Mouse (Mus musculus) frontal cortex, postnatal 25 days (tissue): ENCODE measurements around the gene Ntm.

Experiments used
- DNase-seq, 2 experiments: peaks; one replicate each; pipeline ENCODE4 v3.0.0; 2022; ENCODE audit warnings: low spot score in 2 of 2

Gene Ntm

DNA sequence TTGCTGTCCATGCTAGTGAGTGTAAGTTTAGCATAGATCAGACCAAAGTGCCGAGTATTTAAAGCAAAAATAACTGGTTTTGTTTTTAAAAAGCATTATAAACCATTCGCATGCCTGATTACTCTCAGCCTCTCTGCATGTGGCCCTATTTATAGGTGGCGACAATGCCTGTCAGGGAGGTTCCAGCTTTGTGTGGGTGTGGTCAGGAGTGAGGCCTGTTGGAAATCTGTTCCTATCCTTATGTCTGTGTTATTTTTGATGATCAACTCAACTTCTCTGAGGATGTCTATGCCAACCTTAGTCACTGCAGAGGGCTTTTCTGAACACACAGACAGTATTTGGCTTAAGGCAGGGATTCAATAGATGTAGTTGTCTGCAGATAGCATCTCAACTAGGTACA lies 78.9 kb downstream of the Ntm start:
- DNase-seq: no peak

DNA sequence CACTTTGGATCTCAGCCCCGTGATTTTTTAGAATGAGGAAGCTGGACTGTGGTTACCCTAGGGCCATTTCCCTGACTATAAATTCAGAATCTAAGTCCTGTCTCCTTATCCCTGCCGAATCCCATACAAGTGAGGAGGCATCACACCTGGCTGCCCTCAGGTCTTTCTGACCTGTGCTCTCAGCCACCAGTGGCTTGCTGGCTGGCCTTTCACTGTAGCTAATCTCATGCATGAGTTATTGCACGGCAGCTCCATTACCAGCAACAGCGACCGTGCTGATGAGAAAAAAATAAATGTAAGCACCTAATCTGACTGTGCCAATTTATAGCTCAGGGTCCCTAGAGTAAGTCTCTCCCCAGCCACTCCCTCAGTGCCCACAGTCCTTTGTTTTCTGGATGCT lies 81.3 kb downstream of the Ntm start:
- DNase-seq: no peak

DNA sequence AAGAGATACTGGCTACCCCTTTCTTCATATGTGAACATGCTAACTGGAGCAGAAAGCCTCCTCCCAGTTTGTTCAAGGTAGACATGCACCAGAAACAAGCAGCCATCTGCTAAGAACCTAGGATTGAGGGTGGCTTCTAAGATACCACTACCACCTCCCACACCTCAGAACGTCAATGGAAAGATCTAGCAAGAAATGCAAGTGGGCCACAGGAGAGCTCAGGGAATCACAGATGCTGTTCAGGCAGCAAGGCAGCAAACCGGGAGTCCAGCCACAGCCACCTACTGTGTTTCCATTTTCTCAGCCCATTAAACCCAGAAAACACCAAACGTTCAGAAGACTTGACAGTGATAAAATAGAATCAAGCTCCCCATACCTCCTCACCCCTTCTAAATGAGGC lies 85.4 kb downstream of the Ntm start:
- DNase-seq: no peak

DNA sequence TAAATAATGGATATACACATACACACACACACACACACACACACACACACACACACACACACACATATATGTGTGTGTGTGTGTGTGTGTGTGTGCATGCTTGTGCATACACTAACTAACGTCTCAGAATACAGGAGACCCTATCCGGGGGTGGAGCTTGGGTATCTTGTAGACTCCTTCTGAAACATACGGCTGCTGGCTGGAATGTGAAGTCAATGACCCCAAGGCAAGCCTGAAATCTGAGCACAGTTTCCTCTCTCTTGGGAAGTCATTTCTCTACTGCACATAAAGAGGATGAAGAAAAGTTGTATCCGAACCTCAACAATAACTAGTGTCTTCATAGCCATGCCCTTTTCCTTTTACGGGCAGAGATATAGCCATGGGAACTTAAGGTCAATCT lies 95.2 kb downstream of the Ntm start:
- DNase-seq: no peak

GRCm38 (mm10) chr9:29866824-29867223 lies 96.1 kb downstream of the Ntm start:
- no peak for DNase-seq

GRCm38 (mm10) chr9:29866101-29866500 lies 96.8 kb downstream of the Ntm start:
- no peak for DNase-seq

DNA sequence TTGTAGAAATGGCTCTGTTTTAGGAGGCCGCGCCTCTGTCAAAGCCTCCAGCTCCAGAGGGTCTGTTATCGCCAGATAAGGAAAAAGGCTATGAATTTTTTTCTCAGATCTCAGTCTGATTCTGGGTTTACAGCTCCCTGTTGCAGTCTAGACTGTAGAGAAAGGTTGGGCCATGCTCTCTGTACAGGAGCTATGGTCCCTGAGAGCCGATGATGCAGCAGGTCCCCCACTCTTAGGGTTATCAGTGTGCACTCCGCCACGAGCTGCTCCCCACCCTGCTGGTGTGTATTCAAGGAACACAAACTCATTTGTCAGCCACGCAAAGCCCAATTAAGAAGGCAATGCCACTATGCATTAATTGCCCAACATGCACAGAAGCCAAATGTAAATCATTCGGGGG lies 97.4 kb downstream of the Ntm start:
- no peak for DNase-seq

GRCm38 (mm10) chr9:29864886-29865285 lies 98.1 kb downstream of the Ntm start:
- DNase-seq: no peak

DNA sequence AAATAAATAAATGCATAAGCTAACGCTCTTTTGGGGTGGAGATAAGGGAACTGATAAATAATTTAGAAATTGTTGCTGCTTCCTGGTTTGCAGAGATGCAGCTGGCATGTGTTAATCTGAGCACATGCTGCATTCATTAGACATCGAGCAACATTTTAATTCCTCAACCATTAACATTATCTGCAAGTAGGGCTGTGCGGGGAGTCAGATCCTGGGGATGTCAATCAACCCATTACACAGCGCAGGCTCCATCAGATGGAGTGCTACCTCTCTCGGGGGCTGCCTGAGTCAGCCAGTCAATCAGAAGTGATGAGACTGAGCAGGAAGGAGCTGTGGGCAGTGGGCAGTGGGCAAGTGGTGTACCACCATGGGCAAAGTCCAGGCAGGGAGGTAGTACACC lies 100.5 kb downstream of the Ntm start:
- no peak for DNase-seq

GRCm38 (mm10) chr9:29859256-29860048 lies 103.5 kb downstream of the Ntm start:
- DNase-seq: no peak

DNA sequence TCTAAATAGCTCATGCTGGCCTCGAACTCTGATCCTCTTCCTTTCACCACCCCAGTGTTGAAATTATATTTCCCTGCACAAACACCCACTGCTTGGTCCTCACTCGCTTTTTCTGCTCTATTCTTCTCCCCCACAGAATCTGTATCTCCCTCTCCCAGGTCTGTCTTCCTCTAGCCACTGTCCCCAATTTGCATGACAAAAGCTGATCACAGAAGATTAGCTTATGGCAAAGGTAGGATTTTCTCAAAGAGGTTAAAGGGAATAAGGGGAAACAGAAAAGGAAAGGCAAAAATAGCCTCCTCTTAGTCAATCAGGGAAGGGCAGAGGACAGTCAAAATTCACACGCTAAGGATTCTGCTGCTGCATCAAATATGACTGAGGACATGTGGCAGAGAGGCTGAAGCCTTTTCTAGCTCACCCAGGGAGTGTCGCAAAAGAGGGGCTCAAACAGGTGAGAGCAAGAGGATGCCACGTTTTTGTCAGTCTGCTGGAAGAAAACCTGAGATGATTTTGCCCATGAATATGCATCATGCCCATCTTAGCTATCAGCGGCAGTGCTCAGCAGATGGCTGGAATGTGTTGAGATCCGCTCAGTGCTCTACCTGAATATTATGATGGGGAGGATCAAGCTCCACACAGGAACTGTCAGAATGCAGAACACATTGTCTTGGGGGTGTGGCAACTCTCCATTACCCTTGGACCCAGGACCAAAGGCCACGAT lies 114.0 kb downstream of the Ntm start:
- no peak for DNase-seq

DNA sequence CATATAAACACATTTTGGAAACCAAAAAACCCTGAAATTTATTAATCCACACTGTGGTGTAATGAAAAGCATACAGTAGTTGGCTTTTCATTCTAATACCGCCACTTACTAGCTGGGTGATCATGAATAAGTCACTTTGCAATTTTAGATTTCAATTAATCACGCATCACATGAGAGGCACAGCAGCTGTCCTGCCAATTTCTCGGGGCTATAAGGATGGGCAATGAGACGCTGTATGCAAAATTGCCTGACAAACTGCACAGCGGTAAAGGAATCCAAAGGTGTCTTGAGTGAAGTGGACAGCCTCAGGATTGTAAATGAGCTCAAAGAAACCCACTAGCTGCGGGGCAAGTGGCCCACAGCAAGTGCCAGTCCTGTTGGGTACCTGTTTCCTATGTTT lies 125.6 kb downstream of the Ntm start:
- no peak for DNase-seq

GRCm38 (mm10) chr9:29834911-29835310 lies 128.0 kb downstream of the Ntm start:
- peak; percentile 24 to 37 for DNase-seq

DNA sequence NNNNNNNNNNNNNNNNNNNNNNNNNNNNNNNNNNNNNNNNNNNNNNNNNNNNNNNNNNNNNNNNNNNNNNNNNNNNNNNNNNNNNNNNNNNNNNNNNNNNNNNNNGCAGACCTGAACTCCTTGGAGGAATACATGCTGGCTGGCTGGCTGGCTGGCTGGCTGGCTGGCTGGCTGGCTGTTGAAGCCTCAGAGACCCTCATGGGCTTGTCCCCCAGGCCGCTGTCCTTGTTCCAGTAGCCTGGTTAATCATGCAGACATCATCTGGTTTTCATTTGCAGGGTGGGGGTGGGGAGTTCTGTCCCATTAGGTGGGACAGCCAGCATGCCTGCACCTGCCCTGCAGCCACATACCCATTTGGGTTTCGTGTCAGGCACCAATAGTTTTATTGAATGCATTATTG lies 129.2 kb downstream of the Ntm start:
- DNase-seq: no peak

- DNase-seq: no peak
Measured at GRCm38 (mm10) chr9:29827240-29827660, 135.7 kb downstream of the Ntm start.

DNA sequence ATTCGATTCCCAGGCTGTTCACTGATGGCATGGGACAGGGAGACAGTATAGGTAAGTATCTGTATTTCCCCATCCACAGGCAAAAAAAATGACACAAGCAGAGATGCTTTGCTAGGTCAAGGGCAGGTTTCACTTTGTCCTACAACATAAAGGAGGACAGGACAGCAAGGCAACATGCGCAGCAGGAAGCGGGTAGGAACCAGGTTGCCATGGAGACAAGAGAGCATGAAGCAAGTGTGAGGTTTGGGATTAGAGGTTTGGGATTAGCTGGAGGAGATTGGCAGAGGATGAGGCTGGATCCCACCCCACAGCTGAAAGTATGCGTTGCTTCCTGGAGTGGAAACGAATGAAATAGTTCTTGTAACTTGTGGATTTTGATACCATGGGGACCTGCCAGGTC lies 137.7 kb downstream of the Ntm start:
- no peak for DNase-seq

DNA sequence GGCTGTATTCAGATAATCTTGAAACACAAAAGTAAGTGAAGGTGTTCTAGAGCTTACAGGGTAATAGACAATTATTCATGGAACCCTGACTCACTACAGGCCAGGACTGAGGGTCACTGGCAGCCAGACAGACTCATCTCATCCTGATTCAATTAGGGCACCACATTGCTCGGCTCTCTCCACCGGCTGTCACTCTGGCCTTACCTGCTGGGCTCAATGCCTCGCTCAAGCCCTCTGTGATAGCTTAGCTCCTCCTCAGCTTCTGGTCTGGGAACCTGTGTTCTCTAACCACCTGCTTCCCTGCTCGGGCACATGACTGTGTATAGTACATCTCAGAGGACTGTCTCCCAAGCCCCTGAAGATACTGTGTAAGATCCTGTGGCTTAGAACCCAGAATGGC lies 139.2 kb downstream of the Ntm start:
- DNase-seq: no peak

GRCm38 (mm10) chr9:29812685-29813084 lies 150.3 kb downstream of the Ntm start:
- no peak for DNase-seq

DNA sequence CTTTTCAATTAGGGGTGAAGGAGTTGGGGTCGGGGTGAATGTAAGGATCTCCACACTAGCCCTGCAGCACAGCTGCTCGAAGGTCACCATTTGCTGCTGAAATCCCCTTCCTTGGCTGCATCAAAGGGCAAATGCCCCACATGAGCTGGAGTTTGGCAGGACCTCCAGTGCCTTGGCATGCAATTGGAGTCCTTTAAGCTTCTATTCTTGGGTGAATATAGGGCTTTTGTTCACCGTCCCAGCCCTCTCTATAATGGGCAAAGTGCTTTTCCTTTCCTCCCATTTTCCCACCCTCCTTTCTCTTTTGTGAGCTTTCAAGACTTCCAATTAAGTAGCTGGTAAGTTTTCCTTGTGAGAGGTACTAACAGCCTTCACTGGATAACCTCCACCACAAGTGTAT lies 156.2 kb downstream of the Ntm start:
- no peak for DNase-seq

DNA sequence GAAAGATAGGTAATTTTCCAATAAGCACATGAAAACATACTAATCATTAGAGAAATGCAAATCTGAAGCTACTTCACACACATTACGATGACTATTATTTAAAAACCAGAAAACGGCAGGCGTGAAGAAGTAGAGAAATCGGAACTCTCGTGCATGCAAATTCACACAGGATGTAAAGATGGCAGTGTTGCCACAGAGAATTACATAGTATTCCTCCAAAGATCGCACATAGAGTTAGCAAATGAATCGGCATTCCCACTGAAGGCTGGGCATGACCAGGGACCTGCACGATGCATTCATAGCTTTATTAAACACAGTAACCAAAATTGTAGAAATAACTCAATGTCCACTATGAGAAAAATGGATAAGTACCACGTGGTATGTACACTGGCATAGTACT lies 158.5 kb downstream of the Ntm start:
- no peak for DNase-seq

- DNase-seq: no peak
Measured at GRCm38 (mm10) chr9:29803738-29804285, 159.1 kb downstream of the Ntm start.

DNA sequence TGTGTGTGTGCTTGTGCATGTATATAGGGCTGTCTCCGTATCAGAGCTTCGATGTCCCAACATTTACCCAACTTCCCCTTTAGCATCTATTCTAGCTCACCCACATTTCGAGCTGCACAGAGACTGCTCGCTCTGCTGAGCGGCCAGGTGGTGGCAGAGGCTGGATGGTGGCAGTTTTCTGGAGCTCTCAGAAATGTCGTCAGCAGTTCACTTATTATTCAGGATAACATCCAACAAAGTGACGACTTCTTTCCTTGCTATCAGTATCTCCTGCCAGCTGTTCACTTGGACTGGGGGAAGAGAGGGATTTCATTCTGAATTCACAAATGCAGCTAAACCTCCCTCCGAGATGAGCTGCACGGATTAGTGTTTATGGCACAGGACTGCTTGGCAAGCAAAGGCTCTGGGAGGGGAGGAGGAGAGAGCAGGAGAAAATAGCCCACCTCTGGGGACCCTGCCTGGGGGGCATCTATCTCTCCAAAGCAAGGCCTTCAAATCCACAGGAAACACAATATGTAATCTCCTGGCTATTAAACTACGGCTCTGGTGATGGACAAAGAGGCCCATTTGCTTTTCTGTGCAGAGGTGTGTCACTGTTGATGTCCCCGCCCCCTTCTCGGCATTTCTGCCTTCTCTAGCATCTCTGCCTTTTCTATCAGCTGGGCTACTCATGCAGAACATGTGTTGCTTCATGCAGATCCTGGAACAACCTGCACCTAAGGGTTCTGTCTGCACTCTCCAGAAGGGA lies 159.8 kb downstream of the Ntm start:
- DNase-seq: peak in 1 of 2 experiments; percentile 50
